Mouse (Mus musculus) hindbrain, embryonic 10.5 days (tissue): Measurements from ENCODE around the gene Cpn1. TPM values are rescaled to one million over a fixed set of nuclear protein-coding genes. Genes with fewer than 3 reads are reported as not detected.

ENCODE experiments used
- DNase-seq: peaks from one replicate; pipeline ENCODE4 v3.0.0-alpha.2; 2017; ENCODE audit warnings: low spot score
- H3K27ac ChIP-seq: fragments of 300-500 bp; sonication (generic); 2 replicates; pipeline ENCODE4 v1.5.1; 2016; ENCODE audit warnings: mild to moderate bottlenecking, moderate library complexity
- H3K27me3 ChIP-seq: fragments of 300-500 bp; sonication (generic); 2 replicates; pipeline ENCODE4 v1.6.1; 2016; ENCODE audit warnings: mild to moderate bottlenecking; ENCODE audit not compliant: poor library complexity, insufficient read depth, severe bottlenecking
- H3K36me3 ChIP-seq: fragments of 300-500 bp; sonication (generic); 2 replicates; pipeline ENCODE4 v1.6.1; 2016; ENCODE audit warnings: mild to moderate bottlenecking, moderate library complexity
- H3K4me1 ChIP-seq: fragments of 300-500 bp; sonication (generic); replicated peaks from 2 replicates; pipeline ENCODE4 v1.6.1; 2016; ENCODE audit warnings: mild to moderate bottlenecking
- H3K4me3 ChIP-seq: fragments of 300-500 bp; sonication (generic); 2 replicates; pipeline ENCODE4 v1.5.1; 2016; ENCODE audit warnings: mild to moderate bottlenecking, moderate library complexity
- H3K9me3 ChIP-seq: fragments of 300-500 bp; sonication (generic); 2 replicates; pipeline ENCODE4 v1.6.1; 2016; ENCODE audit warnings: mild to moderate bottlenecking, moderate library complexity
- WGBS: fragments of 180-500 bp; shearing (Covaris S2); methylation state at CpG from one replicate; pipeline ENCODE4 v1.1.7; 2016; 5-methylcytosine and 5-hydroxymethylcytosine counted together
- polyA plus RNA-seq: library from polyadenylated mRNA; unstranded; fragments of >200 nt; fragmentation: Nextera tagmentation; extraction: Ambion mirVana; gene quantifications from 2 replicates; pipeline ENCODE4 v1.2.1, GENCODE M21; 2016

Gene Cpn1
- polyA plus RNA-seq, 1 experiment from 2014 or later, result 0.86 TPM

DNA sequence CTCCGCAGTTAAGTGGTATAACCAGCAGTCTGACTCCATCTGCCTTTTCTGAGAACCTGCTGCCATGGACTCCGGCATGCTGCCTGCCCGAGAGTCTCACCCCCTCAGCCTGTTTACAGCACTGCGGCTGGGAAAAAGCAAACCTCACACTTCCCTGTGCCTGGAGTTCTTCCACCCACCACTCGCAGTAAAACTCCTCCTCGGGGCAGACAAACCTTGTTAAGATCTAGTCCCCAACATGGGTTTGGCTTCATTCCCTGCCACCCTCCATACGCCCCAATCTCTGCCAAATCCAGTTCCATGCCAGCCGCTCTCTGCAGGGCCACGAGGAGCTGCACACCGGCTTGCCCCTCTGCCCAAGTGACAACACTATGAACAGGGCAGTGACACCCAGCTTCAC lies 59.3 kb downstream of the Cpn1 start:
- 81% methylated on average over 10 of the region's 10 CpGs for WGBS
- H3K9me3 ChIP-seq, result peaks cover 6% of the 10 kb centered on the region; the same call in 1 of the 2 replicates
- H3K4me1 ChIP-seq, result peaks cover 15% of the 10 kb centered on the region
- no peak for DNase-seq
- peaks cover 10% of the 10 kb centered on the region; the same call in 1 of the 2 replicates for H3K27me3 ChIP-seq
- no peak overlapping the region for H3K4me3 ChIP-seq
- 0 out of 2 replicates have a peak, but pooled peaks cover 5% of the 10 kb centered on the region for H3K36me3 ChIP-seq
- no peak overlapping the region for H3K27ac ChIP-seq

DNA sequence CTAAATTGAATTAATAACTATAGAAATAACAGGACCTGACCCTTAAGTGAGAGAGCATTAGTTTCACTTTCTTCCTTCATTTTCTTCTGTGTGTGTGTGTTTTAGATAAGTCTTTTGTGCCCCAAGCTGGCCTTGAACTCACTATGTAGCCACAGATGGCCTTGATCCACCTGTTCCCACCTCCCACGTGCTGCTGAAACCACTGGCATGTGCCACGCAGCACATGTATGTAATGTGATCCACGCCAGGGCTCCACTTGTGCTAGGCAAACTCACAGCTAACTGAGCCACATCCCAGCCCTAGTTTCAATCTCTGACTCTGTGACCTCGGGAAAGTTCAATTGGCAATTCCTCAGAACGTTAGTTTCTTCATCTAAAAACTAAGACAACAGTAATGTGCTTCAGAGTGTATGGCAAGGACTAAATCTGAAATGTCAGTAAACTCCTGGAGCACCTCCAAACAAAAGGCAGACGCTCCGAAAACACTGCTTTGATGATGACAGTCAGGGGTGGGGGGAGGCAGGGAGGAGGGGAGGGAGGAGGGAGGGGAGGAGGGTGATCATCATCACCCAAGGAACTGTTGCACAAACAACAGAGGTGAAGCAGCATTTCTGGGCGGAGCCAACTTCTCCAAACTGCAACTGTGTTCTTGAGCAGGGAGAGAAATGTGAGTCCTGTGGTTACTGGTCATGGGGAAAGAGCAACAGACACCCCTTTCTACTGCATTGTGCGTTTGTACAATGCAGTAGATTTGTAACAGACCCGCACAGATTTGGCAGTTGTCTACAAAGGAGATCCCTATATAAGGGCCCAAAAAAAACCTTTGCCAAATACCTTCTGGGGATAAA lies 60.0 kb downstream of the Cpn1 start:
- H3K36me3 ChIP-seq, result 0 out of 2 replicates have a peak, but pooled peaks cover 5% of the 10 kb centered on the region
- DNase-seq, result no peak
- 76% methylated on average over 10 of the region's 10 CpGs for WGBS

DNA sequence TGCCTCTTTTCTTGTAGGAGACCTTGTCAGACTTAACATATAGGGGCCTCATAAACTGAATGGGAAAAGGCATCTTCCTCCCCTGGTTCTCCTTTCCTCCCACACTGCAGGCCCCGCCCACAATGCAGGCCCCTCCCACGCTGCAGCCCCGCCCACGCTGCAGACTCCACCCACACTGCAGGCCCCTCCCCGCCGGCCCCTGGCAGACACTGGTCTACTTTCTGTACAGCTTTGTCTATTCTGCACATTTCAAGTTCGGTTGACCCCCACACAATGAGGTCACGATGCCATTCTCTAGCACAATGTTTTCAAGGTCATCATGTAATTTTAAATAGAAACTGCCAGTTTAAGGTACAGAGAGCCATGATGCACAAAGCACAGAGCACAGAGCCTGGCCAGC lies 62.0 kb downstream of the Cpn1 start:
- Histone ChIP-seq H3K9me3 (peaks cover 6% of the 10 kb centered on the region; the same call in 1 of the 2 replicates), H3K36me3 (0 out of 2 replicates have a peak, but pooled peaks cover 5% of the 10 kb centered on the region), H3K4me1 (peaks cover 12% of the 10 kb centered on the region), H3K27ac (no peak overlapping the region), H3K27me3 (peaks cover 22% of the 10 kb centered on the region), H3K4me3 (no peak overlapping the region)
- WGBS, result 68% methylated on average over 8 of the region's 8 CpGs
- DNase-seq, result no peak

More for the DNA sequence above, 60.0 kb downstream of the Cpn1 start:
- H3K9me3 ChIP-seq, result peaks cover 6% of the 10 kb centered on the region; the same call in 1 of the 2 replicates
- no peak overlapping the region for H3K27ac ChIP-seq
- peaks cover 15% of the 10 kb centered on the region for H3K4me1 ChIP-seq
- H3K4me3 ChIP-seq, result no peak overlapping the region
- peaks cover 17% of the 10 kb centered on the region for H3K27me3 ChIP-seq

DNA sequence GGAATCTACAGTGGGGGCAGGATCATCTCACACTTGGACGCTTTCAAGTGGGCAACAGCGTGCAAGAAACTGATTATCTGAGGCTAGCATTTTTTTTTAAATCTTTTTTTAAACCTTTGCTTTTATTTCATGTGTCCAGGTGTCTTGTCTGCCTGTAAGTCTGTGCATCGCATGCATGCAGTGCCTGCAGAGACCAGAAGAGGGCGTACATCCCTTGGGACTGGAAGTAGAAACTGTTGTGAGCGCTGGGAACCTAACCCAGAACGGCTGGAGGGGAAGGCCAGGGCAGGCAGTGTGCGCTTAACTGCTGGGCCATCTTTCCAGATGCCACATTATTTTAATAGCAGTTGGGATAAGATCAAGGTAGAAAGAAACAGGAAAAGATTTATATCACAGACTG lies 63.4 kb downstream of the Cpn1 start:
- DNase-seq, result no peak
- H3K36me3 ChIP-seq, result 0 out of 2 replicates have a peak, but pooled peaks cover 5% of the 10 kb centered on the region
- 91% methylated on average over 7 of the region's 7 CpGs for WGBS

DNA sequence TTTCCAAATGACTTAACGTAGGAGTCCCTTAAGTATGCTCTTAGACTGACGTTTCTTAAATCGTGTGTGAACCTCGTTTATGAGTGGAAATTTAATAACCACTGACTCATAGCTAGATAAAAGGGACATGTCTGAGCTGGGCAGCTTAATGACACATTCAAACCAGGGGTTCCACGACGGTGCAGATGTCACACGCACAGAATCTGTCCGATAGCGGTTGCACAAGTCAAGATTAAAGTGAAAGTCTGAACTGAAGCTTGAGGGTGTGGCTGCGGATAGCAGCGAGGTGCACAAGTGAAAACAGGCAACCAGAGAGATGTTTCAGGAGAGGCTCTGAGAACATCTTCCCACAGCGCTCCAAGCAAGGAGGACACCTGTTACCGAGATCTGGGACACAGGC lies 64.9 kb downstream of the Cpn1 start:
- peaks cover 6% of the 10 kb centered on the region; the same call in 1 of the 2 replicates for H3K9me3 ChIP-seq
- H3K4me1 ChIP-seq, result peaks cover 14% of the 10 kb centered on the region
- 0 out of 2 replicates have a peak, but pooled peaks cover 5% of the 10 kb centered on the region for H3K36me3 ChIP-seq
- peaks cover 13% of the 10 kb centered on the region for H3K27me3 ChIP-seq
- no peak overlapping the region for H3K27ac ChIP-seq
- no peak for DNase-seq
- H3K4me3 ChIP-seq, result no peak overlapping the region
- WGBS, result 62% methylated on average over 13 of the region's 13 CpGs

More for the DNA sequence above, 63.4 kb downstream of the Cpn1 start:
- H3K4me3 ChIP-seq, result no peak overlapping the region
- H3K4me1 ChIP-seq, result peaks cover 9% of the 10 kb centered on the region
- H3K27ac ChIP-seq, result no peak overlapping the region
- peaks cover 6% of the 10 kb centered on the region; the same call in 1 of the 2 replicates for H3K9me3 ChIP-seq
- peaks cover 15% of the 10 kb centered on the region for H3K27me3 ChIP-seq

DNA sequence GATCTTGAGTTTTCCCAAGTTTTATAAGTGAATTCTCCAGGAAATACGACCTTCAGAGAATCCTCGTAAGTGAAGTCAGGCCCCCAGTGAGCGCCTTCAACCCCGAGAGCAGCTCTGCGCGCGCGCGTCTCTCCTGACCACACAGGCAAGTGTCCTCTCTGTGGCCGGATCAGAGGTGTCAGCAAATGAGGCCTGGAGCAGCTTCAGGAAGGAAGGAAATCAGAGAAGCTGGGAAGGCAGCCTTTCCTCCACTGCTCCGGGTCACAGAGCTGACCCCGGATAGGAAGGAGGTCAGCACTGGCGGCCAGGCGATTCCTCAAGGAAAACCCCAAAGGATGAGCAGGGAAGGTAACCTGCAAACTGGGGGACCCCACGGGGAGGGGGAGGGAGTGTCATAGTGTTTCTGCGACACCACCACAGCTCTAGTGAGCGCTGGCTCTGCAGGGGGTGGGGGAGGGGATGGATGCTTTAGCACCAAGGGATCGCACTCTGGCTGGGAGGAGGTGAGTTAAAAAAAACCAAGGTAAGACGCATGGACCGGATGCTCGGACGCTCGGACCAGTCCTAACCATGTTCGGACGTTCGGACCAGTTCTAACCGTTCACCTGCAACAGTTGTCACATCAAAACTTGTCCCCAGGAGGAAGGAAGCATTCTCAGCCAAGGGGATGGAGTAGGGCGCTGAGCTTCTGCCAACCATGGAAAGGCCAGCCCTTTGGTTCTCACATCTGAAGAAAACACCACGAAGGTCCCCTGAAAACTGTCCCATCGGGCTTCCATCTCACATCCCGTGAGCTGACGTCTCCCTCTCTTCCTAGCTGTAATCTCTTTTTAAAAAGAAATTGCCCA lies 65.7 kb downstream of the Cpn1 start:
- Histone ChIP-seq H3K27me3 (peaks cover 13% of the 10 kb centered on the region), H3K9me3 (peaks cover 6% of the 10 kb centered on the region; the same call in 1 of the 2 replicates), H3K27ac (0 out of 2 replicates have a peak overlapping the region, but pooled peaks have one; percentile 64), H3K36me3 (0 out of 2 replicates have a peak, but pooled peaks cover 5% of the 10 kb centered on the region), H3K4me1 (peaks cover 16% of the 10 kb centered on the region), H3K4me3 (peak overlapping the region; percentile 36)
- 11% methylated on average over 32 of the region's 32 CpGs for WGBS
- no peak for DNase-seq

DNA sequence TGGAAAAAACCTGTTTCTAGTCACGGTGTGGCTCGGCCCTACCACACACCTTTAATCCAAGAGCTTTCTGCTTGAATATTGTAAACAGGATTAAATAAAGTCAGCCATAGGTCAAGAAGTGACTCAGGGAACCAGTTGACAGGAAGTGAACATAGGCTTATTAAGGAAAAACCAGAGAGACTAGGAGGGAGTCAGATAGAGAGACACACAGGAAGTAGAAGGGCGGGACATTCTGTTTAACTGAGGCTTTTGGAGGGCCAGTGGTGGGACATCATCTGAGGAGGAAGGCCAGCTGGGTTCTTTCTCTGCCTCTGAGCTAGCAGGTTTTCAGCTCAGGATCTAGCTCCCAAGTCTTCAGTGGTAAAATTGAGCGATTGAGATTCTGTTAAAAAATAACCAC lies 66.5 kb downstream of the Cpn1 start:
- 89% methylated on average over 4 of the region's 4 CpGs for WGBS
- no peak overlapping the region for H3K27ac ChIP-seq
- no peak overlapping the region for H3K4me3 ChIP-seq

DNA sequence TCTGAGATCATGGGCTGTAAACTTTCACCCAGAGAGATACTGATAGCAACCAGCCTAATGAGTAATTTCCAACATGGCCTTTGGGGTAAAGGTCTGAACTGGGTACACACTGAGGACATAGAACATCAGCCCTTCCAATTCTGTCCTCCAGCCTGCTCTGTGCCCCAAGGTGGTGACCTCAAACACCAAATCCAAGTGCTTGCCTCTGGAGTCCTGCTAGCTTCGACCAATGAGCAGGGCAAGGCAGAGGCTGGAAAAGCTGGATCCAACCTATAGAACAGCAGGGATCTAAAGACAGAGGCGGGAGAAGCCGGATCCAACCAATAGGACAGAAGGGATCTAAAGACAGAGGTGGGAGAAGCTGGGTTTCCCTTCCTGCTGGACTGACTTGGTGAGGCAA lies 67.5 kb downstream of the Cpn1 start:
- WGBS, result 81% methylated on average over 3 of the region's 3 CpGs
- no peak for DNase-seq

More for the DNA sequence above, 66.5 kb downstream of the Cpn1 start:
- Histone ChIP-seq H3K4me1 (peaks cover 20% of the 10 kb centered on the region), H3K9me3 (peaks cover 6% of the 10 kb centered on the region; the same call in 1 of the 2 replicates), H3K36me3 (0 out of 2 replicates have a peak, but pooled peaks cover 5% of the 10 kb centered on the region), H3K27me3 (peaks cover 13% of the 10 kb centered on the region)
- no peak for DNase-seq

DNA sequence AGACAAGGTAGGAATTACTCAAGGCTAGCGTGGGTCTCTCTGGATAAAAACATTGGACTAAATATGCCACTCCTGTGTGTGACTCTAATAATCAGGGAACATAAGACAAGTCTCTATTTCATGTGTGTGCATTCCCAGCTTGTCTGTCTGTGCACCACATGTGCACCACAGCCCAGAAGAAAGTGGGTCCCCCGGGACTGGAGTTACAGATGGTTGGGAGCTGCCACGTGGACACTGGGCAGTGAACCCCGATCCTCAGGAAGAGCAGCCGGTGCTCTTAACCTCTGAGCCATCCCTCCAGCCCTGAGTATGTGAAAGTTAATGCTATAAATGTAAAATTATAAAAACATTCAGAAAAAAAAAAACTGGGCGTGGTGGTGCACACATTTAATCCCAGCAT lies 68.6 kb downstream of the Cpn1 start:
- H3K4me3 ChIP-seq, result no peak overlapping the region
- H3K4me1 ChIP-seq, result peaks cover 30% of the 10 kb centered on the region
- H3K9me3 ChIP-seq, result no peaks in the 10 kb centered on the region; the same call in 1 of the 2 replicates
- no peak for DNase-seq
- no peak overlapping the region for H3K27ac ChIP-seq
- no peaks in the 10 kb centered on the region for H3K36me3 ChIP-seq
- H3K27me3 ChIP-seq, result peaks cover 13% of the 10 kb centered on the region
- 90% methylated on average over 6 of the region's 6 CpGs for WGBS

More for the DNA sequence above, 67.5 kb downstream of the Cpn1 start:
- H3K27me3 ChIP-seq, result peaks cover 13% of the 10 kb centered on the region
- 0 out of 2 replicates have a peak, but pooled peaks cover 5% of the 10 kb centered on the region for H3K36me3 ChIP-seq
- peaks cover 6% of the 10 kb centered on the region; the same call in 1 of the 2 replicates for H3K9me3 ChIP-seq
- H3K4me1 ChIP-seq, result peaks cover 26% of the 10 kb centered on the region
- no peak overlapping the region for H3K27ac ChIP-seq
- H3K4me3 ChIP-seq, result no peak overlapping the region

DNA sequence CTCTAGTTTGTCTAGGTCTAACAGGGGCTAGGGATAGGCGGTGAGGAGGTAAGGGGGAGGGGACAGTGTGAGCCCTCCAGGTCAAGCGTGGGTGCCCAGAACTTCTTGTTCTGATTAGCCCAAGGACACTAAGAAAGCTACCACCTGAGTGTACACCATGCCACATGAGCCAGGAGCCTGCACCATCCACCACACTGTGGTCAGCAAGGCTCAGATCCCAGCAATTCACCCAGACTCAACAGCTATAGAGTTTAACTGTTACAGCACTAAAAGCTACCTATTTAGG lies 69.0 kb downstream of the Cpn1 start:
- Histone ChIP-seq H3K36me3 (no peaks in the 10 kb centered on the region), H3K4me3 (no peak overlapping the region), H3K27ac (no peak overlapping the region), H3K27me3 (peaks cover 13% of the 10 kb centered on the region), H3K9me3 (no peaks in the 10 kb centered on the region), H3K4me1 (peaks cover 30% of the 10 kb centered on the region)
- WGBS, result 85% methylated on average over 2 of the region's 2 CpGs
- no peak for DNase-seq

DNA sequence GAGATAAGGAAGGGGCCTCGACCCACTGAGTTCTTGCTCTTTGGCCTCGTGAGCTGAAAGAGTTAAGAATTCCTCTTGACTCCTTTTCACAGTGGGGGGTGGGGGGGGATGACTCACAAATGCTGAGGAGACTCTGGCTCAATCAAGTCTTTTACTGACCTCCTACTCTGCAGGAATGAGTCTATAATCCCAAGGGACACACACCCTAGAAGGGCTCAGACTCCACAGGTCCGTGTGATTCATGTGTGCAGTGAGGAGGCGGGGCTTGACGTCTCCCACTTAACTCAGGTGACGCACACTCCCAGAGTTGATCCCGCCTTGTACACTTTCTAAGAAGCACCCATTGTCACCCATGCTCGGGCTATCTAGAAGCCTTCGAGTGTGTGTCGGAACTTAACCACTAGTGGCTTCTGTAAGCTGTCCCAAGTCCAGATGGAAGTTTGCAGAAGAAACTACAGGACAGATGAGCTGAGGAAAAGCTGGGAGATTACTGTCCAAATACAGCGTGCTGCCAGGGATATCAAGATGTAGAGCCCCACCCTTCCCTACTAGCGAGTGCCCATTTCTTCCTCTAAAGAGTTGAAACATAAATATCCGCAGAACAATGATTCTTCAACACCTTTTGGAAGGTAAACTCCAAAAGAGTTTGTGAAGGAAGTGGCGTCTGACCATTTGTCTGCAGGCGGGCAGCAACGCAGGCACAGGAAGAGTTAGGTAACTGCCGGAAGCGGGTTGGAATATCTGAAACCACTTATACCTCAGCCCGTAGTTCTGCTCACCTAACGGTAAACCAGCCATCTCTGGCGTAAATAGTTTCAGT lies 69.6 kb downstream of the Cpn1 start:
- DNase-seq, result no peak

DNA sequence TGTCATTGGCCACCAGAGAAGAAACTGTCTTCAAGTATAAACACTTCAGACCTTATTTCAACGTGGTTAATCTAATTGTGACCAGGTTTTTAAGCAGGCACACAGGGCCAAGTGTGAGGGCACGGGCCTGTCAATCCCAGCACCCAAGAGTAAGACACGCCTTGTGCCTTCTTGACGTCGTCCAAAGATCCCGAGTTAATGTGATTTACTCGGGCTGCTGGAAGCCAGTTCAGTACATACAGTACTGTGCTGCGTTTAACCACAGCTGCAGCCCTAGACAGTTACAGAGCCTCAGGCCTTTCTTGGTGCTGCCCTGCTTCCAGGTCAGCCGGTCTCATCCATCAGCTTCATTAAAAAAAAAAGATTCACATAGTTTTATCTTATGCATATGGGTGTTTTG lies 70.9 kb downstream of the Cpn1 start:
- H3K27me3 ChIP-seq, result no peaks in the 10 kb centered on the region
- DNase-seq, result no peak
- H3K27ac ChIP-seq, result no peak overlapping the region
- no peak overlapping the region for H3K4me3 ChIP-seq
- 76% methylated on average over 9 of the region's 9 CpGs for WGBS
- no peaks in the 10 kb centered on the region for H3K9me3 ChIP-seq
- H3K4me1 ChIP-seq, result peaks cover 24% of the 10 kb centered on the region
- no peaks in the 10 kb centered on the region for H3K36me3 ChIP-seq

More for the DNA sequence above, 69.6 kb downstream of the Cpn1 start:
- no peak overlapping the region for H3K4me3 ChIP-seq
- no peaks in the 10 kb centered on the region for H3K36me3 ChIP-seq
- no peaks in the 10 kb centered on the region for H3K9me3 ChIP-seq
- no peak overlapping the region for H3K27ac ChIP-seq
- WGBS, result 69% methylated on average over 21 of the region's 21 CpGs
- peaks cover 10% of the 10 kb centered on the region for H3K27me3 ChIP-seq
- peaks cover 30% of the 10 kb centered on the region for H3K4me1 ChIP-seq
